Mouse (Mus musculus): ENCODE data around the gene Phkb. TPM values are rescaled to one million over a fixed set of nuclear protein-coding genes. Genes with fewer than 3 reads are reported as not detected.

Gene Phkb
- total and polyA plus RNA-seq, 3 experiments = 14.1 to 18.6 TPM; not detected in 1

DNA sequence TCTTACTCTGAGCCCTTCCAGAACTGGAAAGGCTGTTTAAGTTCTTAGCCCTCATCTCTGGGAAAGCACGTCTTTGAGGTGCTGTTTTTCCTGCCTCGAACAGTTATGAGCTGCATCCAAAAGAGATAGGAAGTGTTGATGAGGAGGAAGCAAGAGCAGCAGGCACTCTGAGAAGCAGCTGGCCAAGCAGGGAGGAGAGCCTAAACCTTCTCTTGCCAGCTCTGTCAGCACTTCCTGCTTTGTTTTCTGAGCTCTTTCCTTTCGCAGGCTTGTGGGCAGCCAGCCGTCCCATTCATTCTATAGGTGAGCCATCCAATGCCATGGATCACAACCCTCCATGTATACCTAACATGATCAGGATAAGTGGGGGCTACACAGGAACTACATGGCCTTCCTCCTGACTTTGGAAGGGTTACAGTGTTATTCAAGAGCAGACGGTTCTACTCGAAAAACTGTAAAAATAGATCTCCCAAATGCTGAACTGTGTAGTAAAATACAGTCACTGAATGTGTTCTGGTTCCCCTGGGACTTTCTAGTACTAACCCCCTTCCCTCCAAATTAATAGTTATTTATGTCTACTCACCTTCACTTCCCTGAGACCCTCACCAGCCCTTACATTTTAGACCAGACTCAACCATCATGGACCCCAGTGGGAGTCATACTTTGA is 188.0 kb downstream of the Phkb start:
- Histone ChIP-seq H3K9me3 (replicated peaks; ENCODE audit: insufficient read depth, low read length) (no peaks in the 10 kb centered on the region), H3K27ac (ENCODE audit: control insufficient read depth, low read depth, low read length) (no peak overlapping the region), H3K27me3 (ENCODE audit: control insufficient read depth in 1 of 2, insufficient read depth in 2 of 2, low read length in 2 of 2) (no peaks in the 10 kb centered on the region), H3K4me3 (ENCODE audit: control insufficient read depth in 1 of 2, insufficient read depth in 1 of 2, low read depth in 2 of 2, low read length in 2 of 2) (no peak overlapping the region), H3K9ac (ENCODE audit: control insufficient read depth, low read depth, low read length, poor library complexity, severe bottlenecking) (no peak overlapping the region), H3K79me2 (ENCODE audit: control insufficient read depth, insufficient read depth, low read length, poor library complexity) (no peaks in the 10 kb centered on the region), H3K36me3 (ENCODE audit: control insufficient read depth in 1 of 2, insufficient read depth in 2 of 2, low read length in 2 of 2) (no peaks in the 10 kb centered on the region; a peak in 2 of 4 replicates), H3K4me1 (ENCODE audit: control insufficient read depth in 1 of 2, insufficient read depth in 2 of 2, low read length in 2 of 2) (no peaks in the 10 kb centered on the region)
- DNase-seq (ENCODE audit: low read depth, low spot score) = no peak
- no peak for TF ChIP-seq POLR2A (IDR thresholded peaks at IDR 0.05; ENCODE audit: control insufficient read depth in 1 of 2, insufficient read depth in 1 of 2, low read depth in 1 of 2, low read length in 2 of 2, poor library complexity in 1 of 2)
- no peak for TF ChIP-seq HCFC1 (IDR thresholded peaks at IDR 0.05; ENCODE audit: low read depth, low read length)
- no peak for TF ChIP-seq BHLHE40 (IDR thresholded peaks at IDR 0.05; ENCODE audit: borderline replicate concordance, low read depth, low read length)
- no peak for TF ChIP-seq TAL1 (IDR thresholded peaks at IDR 0.05; ENCODE audit: low read length)
- TF ChIP-seq CHD1 (IDR thresholded peaks at IDR 0.05; ENCODE audit: low read depth, low read length) = no peak
- TF ChIP-seq SIN3A (IDR thresholded peaks at IDR 0.05; ENCODE audit: low read length) = no peak
- TF ChIP-seq ZKSCAN1 (IDR thresholded peaks at IDR 0.05; ENCODE audit: low read depth, low read length) = no peak
- no peak for TF ChIP-seq TBP (IDR thresholded peaks at IDR 0.05; ENCODE audit: low read depth, low read length)
- no peak for TF ChIP-seq ZMIZ1 (IDR thresholded peaks at IDR 0.05; ENCODE audit: low read depth, low read length)
- TF ChIP-seq GABPA (IDR thresholded peaks at IDR 0.05; ENCODE audit: low read depth, low read length) = no peak
- no peak for TF ChIP-seq MAFK (IDR thresholded peaks at IDR 0.05; ENCODE audit: borderline replicate concordance, low read depth, low read length)
- TF ChIP-seq USF2 (IDR thresholded peaks at IDR 0.05; ENCODE audit: borderline replicate concordance in 1 of 2, insufficient read depth in 1 of 2, low read depth in 1 of 2, low read length in 2 of 2) = no peak
- no peak for TF ChIP-seq MYC (IDR thresholded peaks at IDR 0.05; ENCODE audit: low read depth, low read length)
- TF ChIP-seq CTCF (IDR thresholded peaks at IDR 0.05 in 2 of 3, conservative IDR thresholded peaks at IDR 0.05 in 1 of 3; ENCODE audit: control insufficient read depth in 1 of 3, insufficient read depth in 1 of 3, low read depth in 2 of 3, low read length in 3 of 3, poor library complexity in 1 of 3, severe bottlenecking in 1 of 3) = no peak
- TF ChIP-seq CHD2 (IDR thresholded peaks at IDR 0.05; ENCODE audit: low read length) = no peak
- TF ChIP-seq ZNF384 (IDR thresholded peaks at IDR 0.05; ENCODE audit: low read depth, low read length) = no peak
- TF ChIP-seq UBTF (IDR thresholded peaks at IDR 0.05; ENCODE audit: borderline replicate concordance, insufficient read depth, low read depth, low read length) = no peak
- no peak for TF ChIP-seq JUND (IDR thresholded peaks at IDR 0.05; ENCODE audit: low read depth, low read length)
- no peak for TF ChIP-seq ZC3H11A (IDR thresholded peaks at IDR 0.05; ENCODE audit: low read depth, low read length)
- no peak for TF ChIP-seq POLR2AphosphoS5 (IDR thresholded peaks at IDR 0.05; ENCODE audit: borderline replicate concordance, low read depth, low read length)

GRCm38 (mm10) chr8:86029451-86029850 is 188.7 kb downstream of the Phkb start:
- Histone ChIP-seq H3K36me3 (ENCODE audit: control insufficient read depth in 1 of 2, insufficient read depth in 2 of 2, low read length in 2 of 2) (peaks cover 0 to 3% of the 10 kb centered on the region in 2 experiments), H3K9me3 (replicated peaks; ENCODE audit: insufficient read depth, low read length) (no peaks in the 10 kb centered on the region), H3K79me2 (ENCODE audit: control insufficient read depth, insufficient read depth, low read length, poor library complexity) (no peaks in the 10 kb centered on the region), H3K4me3 (ENCODE audit: control insufficient read depth in 1 of 2, insufficient read depth in 1 of 2, low read depth in 2 of 2, low read length in 2 of 2) (no peak overlapping the region), H3K27ac (ENCODE audit: control insufficient read depth, low read depth, low read length) (no peak overlapping the region), H3K4me1 (ENCODE audit: control insufficient read depth in 1 of 2, insufficient read depth in 2 of 2, low read length in 2 of 2) (no peaks in the 10 kb centered on the region), H3K27me3 (ENCODE audit: control insufficient read depth in 1 of 2, insufficient read depth in 2 of 2, low read length in 2 of 2) (no peaks in the 10 kb centered on the region), H3K9ac (ENCODE audit: control insufficient read depth, low read depth, low read length, poor library complexity, severe bottlenecking) (no peak overlapping the region)
- TF ChIP-seq GABPA (IDR thresholded peaks at IDR 0.05; ENCODE audit: low read depth, low read length) = no peak
- TF ChIP-seq GATA1 (IDR thresholded peaks at IDR 0.05; ENCODE audit: low read depth, low read length) = no peak
- TF ChIP-seq ZKSCAN1 (IDR thresholded peaks at IDR 0.05; ENCODE audit: low read depth, low read length) = no peak
- no peak for TF ChIP-seq TCF12 (IDR thresholded peaks at IDR 0.05; ENCODE audit: low read depth, low read length)
- no peak for TF ChIP-seq MXI1 (IDR thresholded peaks at IDR 0.05; ENCODE audit: low read depth, low read length)
- TF ChIP-seq MAFK (IDR thresholded peaks at IDR 0.05; ENCODE audit: borderline replicate concordance, low read depth, low read length) = no peak
- TF ChIP-seq ETS1 (IDR thresholded peaks at IDR 0.05; ENCODE audit: low read depth, low read length) = no peak
- TF ChIP-seq KAT2A (conservative IDR thresholded peaks at IDR 0.05; ENCODE audit: low read depth, low read length) = no peak
- no peak for TF ChIP-seq MEF2A (IDR thresholded peaks at IDR 0.05; ENCODE audit: extremely low read depth, insufficient replicate concordance, low read depth, low read length, poor library complexity, severe bottlenecking)
- TF ChIP-seq POLR2AphosphoS5 (IDR thresholded peaks at IDR 0.05; ENCODE audit: borderline replicate concordance, low read depth, low read length) = no peak
- no peak for TF ChIP-seq ZMIZ1 (IDR thresholded peaks at IDR 0.05; ENCODE audit: low read depth, low read length)
- no peak for TF ChIP-seq USF2 (IDR thresholded peaks at IDR 0.05; ENCODE audit: borderline replicate concordance in 1 of 2, insufficient read depth in 1 of 2, low read depth in 1 of 2, low read length in 2 of 2)
- TF ChIP-seq BHLHE40 (IDR thresholded peaks at IDR 0.05; ENCODE audit: borderline replicate concordance, low read depth, low read length) = no peak
- TF ChIP-seq POLR2A (IDR thresholded peaks at IDR 0.05; ENCODE audit: control insufficient read depth in 1 of 2, insufficient read depth in 1 of 2, low read depth in 1 of 2, low read length in 2 of 2, poor library complexity in 1 of 2) = no peak
- TF ChIP-seq CHD1 (IDR thresholded peaks at IDR 0.05; ENCODE audit: low read depth, low read length) = no peak
- TF ChIP-seq NELFE (IDR thresholded peaks at IDR 0.05; ENCODE audit: low read depth, low read length) = no peak
- TF ChIP-seq SIN3A (IDR thresholded peaks at IDR 0.05; ENCODE audit: low read length) = no peak
- DNase-seq (ENCODE audit: low read depth, low spot score) = no peak

Measured in MEL (cell line).